Mouse (Mus musculus) midbrain, embryonic 11.5 days (tissue): ENCODE results near the gene Mrpl48. TPM values are rescaled to one million over a fixed set of nuclear protein-coding genes. Genes with fewer than 3 reads are reported as not detected.

Experiments
- ATAC-seq: fragments of 200-750 bp; cut with Nextera tagmentation; 2 replicates; pipeline ENCODE4 v1.8.0; 2017; ENCODE audit warnings: moderate TSS enrichment, moderate library complexity; ENCODE audit not compliant: low FRiP score
- DNase-seq: peaks from one replicate; pipeline ENCODE4 v3.0.0; 2015; ENCODE audit warnings: low spot score; ENCODE audit errors: missing footprints
- H3K27ac ChIP-seq: fragments of 300-500 bp; sonication (generic); 2 replicates; pipeline ENCODE4 v1.5.1; 2014; ENCODE audit warnings: low read depth, low read length
- H3K27me3 ChIP-seq: fragments of 300-500 bp; sonication (generic); 2 replicates; pipeline ENCODE4 v1.6.1; 2014; ENCODE audit warnings: mild to moderate bottlenecking, low read length, moderate library complexity, mixed read lengths; ENCODE audit not compliant: control insufficient read depth, insufficient read depth
- H3K36me3 ChIP-seq: fragments of 300-500 bp; sonication (generic); 2 replicates; pipeline ENCODE4 v1.6.1; 2014; ENCODE audit warnings: mild to moderate bottlenecking, low read length, moderate library complexity, mixed read lengths; ENCODE audit not compliant: control insufficient read depth, insufficient read depth
- H3K4me1 ChIP-seq: fragments of 300-500 bp; sonication (generic); 2 replicates; pipeline ENCODE4 v1.6.1; 2014; ENCODE audit warnings: low read length; ENCODE audit not compliant: control insufficient read depth, insufficient read depth
- H3K4me2 ChIP-seq: fragments of 300-500 bp; sonication (generic); 2 replicates; pipeline ENCODE4 v1.6.1; 2014; ENCODE audit warnings: mild to moderate bottlenecking, moderate library complexity
- H3K4me3 ChIP-seq: fragments of 300-500 bp; sonication (generic); 2 replicates; pipeline ENCODE4 v1.5.1; 2014; ENCODE audit warnings: low read depth, low read length
- H3K9ac ChIP-seq: fragments of 300-500 bp; sonication (generic); 2 replicates; pipeline ENCODE4 v1.6.1; 2014; ENCODE audit warnings: low read length
- H3K9me3 ChIP-seq: fragments of 300-500 bp; sonication (generic); 2 replicates; pipeline ENCODE4 v1.6.1; 2016; ENCODE audit warnings: low read length; ENCODE audit not compliant: control insufficient read depth
- WGBS: fragments of 180-500 bp; shearing (Covaris S2); extraction: QIAGEN DNeasy Blood & Tissue Kit; methylation state at CpG from one replicate; pipeline ENCODE4 v1.1.7; 2014; 5-methylcytosine and 5-hydroxymethylcytosine counted together
- polyA plus RNA-seq: library from polyadenylated mRNA; unstranded; fragments of >200 nt; fragmentation: Nextera tagmentation; extraction: Ambion mirVana; gene quantifications from 2 replicates; pipeline ENCODE4 v1.2.1, GENCODE M21; 2014

Mrpl48 gene
- polyA plus RNA-seq, 1 experiment from 2014 or later: 62.9 TPM

DNA sequence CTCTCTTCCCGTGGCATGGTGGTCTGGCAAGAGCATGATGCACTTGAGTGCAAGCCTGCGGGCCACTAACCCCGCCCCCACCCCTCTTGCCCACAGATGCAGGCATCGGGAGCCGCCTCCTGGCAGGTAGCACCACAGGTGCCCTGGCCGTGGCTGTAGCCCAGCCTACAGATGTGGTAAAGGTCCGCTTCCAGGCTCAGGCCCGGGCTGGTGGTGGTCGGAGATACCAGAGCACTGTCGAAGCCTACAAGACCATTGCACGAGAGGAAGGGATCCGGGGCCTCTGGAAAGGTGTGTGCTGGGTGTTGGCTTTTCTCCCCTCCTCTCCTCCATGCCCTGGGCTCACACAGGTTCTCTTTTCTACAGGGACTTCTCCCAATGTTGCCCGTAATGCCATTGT, 110.1 kb downstream of the Mrpl48 start:
- 91% methylated on average over 13 of the region's 13 CpGs for WGBS
- H3K4me1 ChIP-seq: peaks cover 9% of the 10 kb centered on the region; the same call in 1 of the 2 replicates
- DNase-seq (no peak), ATAC-seq (no peak)
- no peak overlapping the region for H3K4me3 ChIP-seq
- no peaks in the 10 kb centered on the region for H3K9me3 ChIP-seq
- no peak overlapping the region for H3K4me2 ChIP-seq
- no peak overlapping the region for H3K27ac ChIP-seq
- no peaks in the 10 kb centered on the region for H3K27me3 ChIP-seq
- no peak overlapping the region for H3K9ac ChIP-seq
- H3K36me3 ChIP-seq: no peaks in the 10 kb centered on the region

DNA sequence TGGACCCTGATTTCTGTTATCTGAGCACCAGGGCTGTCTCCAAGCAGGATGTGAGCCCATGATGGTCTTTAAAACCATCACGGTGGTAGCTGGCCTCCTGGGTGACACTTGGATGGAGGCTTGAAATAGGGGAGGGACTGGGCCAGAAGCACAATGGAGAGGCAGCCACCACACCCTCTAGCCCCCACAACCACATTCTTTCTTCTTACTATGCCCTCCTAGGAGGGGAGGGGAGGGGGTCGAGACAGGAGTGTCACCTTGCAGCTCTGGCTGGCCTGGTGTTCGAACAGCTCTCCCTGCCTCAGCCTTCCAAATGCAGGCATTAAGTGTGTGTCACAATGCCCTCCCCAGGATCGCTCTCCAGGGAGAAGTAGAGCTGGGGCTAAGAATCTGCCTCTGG, 110.7 kb downstream of the Mrpl48 start:
- Histone ChIP-seq H3K4me3 (no peak overlapping the region), H3K4me2 (no peak overlapping the region), H3K27ac (no peak overlapping the region), H3K9me3 (no peaks in the 10 kb centered on the region), H3K36me3 (no peaks in the 10 kb centered on the region), H3K4me1 (peaks cover 12% of the 10 kb centered on the region; the same call in 1 of the 2 replicates), H3K27me3 (no peaks in the 10 kb centered on the region), H3K9ac (no peak overlapping the region)
- DNase-seq: no peak
- ATAC-seq: no peak
- 76% methylated on average over 4 of the region's 4 CpGs for WGBS

GRCm38 (mm10) chr7:100496791-100497190, 111.3 kb downstream of the Mrpl48 start:
- no peak for DNase-seq
- H3K27ac ChIP-seq: no peak overlapping the region
- no peak for ATAC-seq
- no peaks in the 10 kb centered on the region for H3K9me3 ChIP-seq
- H3K4me2 ChIP-seq: no peak overlapping the region
- no peak overlapping the region for H3K9ac ChIP-seq
- no peak overlapping the region for H3K4me3 ChIP-seq
- peaks cover 12% of the 10 kb centered on the region; the same call in 1 of the 2 replicates for H3K4me1 ChIP-seq
- no peaks in the 10 kb centered on the region for H3K27me3 ChIP-seq
- WGBS: 93% methylated on average over 9 of the region's 9 CpGs
- no peaks in the 10 kb centered on the region for H3K36me3 ChIP-seq

DNA sequence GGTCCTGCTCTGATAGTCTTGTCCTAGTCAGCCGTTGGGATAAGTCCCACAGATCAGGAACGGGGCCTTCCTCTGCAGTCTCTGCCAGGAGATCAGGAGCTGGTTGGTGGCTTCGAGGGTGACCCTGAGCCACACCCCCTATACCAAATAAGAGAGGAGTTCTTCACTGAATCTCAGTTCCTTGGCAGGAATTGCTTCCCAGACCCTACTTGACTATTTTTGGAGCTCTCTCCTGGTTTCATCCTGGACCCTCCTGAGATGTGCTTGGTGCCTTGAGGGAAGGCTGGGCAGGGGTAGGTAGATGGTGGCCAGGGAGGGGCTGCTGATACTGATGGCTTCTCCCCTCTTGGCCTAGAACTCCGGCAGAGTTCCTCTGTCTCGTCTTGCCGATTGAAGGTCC, 111.7 kb downstream of the Mrpl48 start:
- Histone ChIP-seq H3K4me3 (no peak overlapping the region), H3K27ac (no peak overlapping the region), H3K9me3 (no peaks in the 10 kb centered on the region), H3K4me1 (peaks cover 12% of the 10 kb centered on the region; the same call in 1 of the 2 replicates), H3K27me3 (no peaks in the 10 kb centered on the region), H3K9ac (no peak overlapping the region), H3K4me2 (no peak overlapping the region), H3K36me3 (no peaks in the 10 kb centered on the region)
- WGBS: 75% methylated on average over 6 of the region's 6 CpGs
- ATAC-seq (no peak), DNase-seq (no peak)

Other genes with a start within 250 kb of the Mrpl48 start
- gene C2cd3, start 236.1 kb downstream of the Mrpl48 start, polyA plus RNA-seq: 36.0 and 38.3 TPM in 2 replicates
- 95.4 and 102 TPM in 2 replicates for gene Ppme1, start 236.0 kb downstream of the Mrpl48 start, polyA plus RNA-seq
- not detected in 2 replicates for gene Ucp3, start 135.3 kb downstream of the Mrpl48 start, polyA plus RNA-seq
- gene Ucp2, start 115.0 kb downstream of the Mrpl48 start, polyA plus RNA-seq: 67.0 and 80.4 TPM in 2 replicates
- gene Dnajb13, start 93.3 kb downstream of the Mrpl48 start, polyA plus RNA-seq: 0.33 and 0.52 TPM in 2 replicates
- 15.7 and 22.8 TPM in 2 replicates for gene Coa4, start 71.2 kb downstream of the Mrpl48 start, polyA plus RNA-seq
- gene Rab6a, start 891 bp downstream of the Mrpl48 start, polyA plus RNA-seq: 180 and 198 TPM in 2 replicates
- 3.6 and 4.3 TPM in 2 replicates for gene Plekhb1, start 54.1 kb upstream of the Mrpl48 start, polyA plus RNA-seq
- 34.8 and 36.3 TPM in 2 replicates for gene Fam168a, start 98.3 kb upstream of the Mrpl48 start, polyA plus RNA-seq